Mouse (Mus musculus) gastrocnemius, adult 2 months (tissue): Measurements from ENCODE around the gene Mtf1. TPM values are rescaled to one million over a fixed set of nuclear protein-coding genes. Genes with fewer than 3 reads are reported as not detected.
A peak's percentile ranks its signal among the peaks of the same experiment; 100 is the strongest.

ENCODE experiments used
- DNase-seq: peaks from one replicate; pipeline ENCODE4 v3.0.0; 2022
- H3K27ac ChIP-seq: fragments of 200-600 bp; 2 replicates; pipeline ENCODE4 v1.8.1; 2022; ENCODE audit warnings: mild to moderate bottlenecking
- H3K4me3 ChIP-seq: fragments of 200-600 bp; 2 replicates; pipeline ENCODE4 v1.8.1; 2022; ENCODE audit warnings: mild to moderate bottlenecking, moderate library complexity
- CTCF ChIP-seq: fragments of 200-600 bp; IDR thresholded peaks from 2 replicates; pipeline ENCODE4 v1.8.1; 2022; ENCODE audit warnings: antibody characterized with exemption, mild to moderate bottlenecking, moderate library complexity
- intact Hi-C: fragments of 180-260 bp; cut with DNase I; formaldehyde crosslinking; loops from one replicate; pipeline ENCODE4 v1.15.1; 2025
- total RNA-seq, 2 experiments: library from RNA; stranded (reverse); gene quantifications; 2 replicates each; pipeline ENCODE4 v1.2.3; 2021

Mtf1 gene
- total RNA-seq, 2 experiments from 2014 or later, result 11.9 to 15.7 TPM

DNA sequence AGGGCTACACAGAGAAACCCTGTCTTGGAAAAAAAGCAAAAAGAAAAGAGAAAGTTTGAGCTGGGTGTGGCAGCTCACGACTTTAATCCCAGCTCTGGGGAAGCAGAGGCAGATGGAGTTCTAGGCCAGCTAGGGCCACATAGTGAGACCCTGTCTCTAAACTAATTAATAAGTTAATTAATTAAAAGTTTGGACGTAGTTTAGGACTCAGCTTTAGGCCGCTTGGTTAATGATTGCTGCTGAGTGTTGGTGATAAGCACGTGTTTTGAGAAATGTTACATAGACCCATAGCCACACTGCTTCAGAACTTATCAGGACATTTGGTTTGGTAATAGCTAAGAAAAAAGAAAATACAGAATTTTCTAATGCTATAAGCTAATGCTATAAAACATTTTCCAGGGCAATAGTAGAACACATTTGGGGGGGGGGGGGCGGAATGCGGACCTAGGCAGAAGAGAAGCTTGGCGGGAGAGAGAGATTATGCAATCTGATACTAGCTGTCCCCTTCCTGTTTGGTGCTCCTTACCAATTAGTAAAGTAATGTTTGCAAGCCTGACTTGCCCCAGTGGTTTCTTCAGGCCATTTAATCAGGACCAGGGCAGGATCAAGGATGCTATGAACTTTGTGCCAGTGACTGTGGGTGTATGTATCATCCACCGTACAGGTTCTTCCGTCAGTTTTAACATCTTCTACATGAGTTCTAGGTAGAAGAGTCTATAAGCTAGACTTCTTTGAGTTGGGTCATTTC lies 7.4 kb downstream of the Mtf1 start:
- intact Hi-C loops, result no loop called here
- H3K27ac ChIP-seq, result peak overlapping the region; percentile 28; the same call in 1 of the 2 replicates
- no peak for TF ChIP-seq CTCF

DNA sequence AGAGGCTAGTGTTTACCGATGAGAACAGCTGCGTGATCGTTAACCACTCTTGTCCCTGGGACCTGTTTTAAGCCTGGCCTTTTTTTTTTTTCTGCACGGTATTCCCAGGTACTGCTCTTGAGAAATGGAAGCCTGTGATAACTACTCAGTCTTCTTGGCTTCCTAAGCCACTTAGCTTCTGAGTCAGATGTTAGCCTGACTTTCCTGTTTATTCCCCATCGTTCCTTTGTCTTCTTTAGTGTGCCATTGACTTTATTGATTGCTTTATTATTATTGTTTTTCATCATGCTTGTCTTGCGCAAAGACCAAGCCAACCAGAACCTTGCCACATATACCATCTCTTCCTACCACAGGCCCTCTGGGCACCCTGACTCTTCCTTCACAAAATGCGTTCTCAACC lies 8.2 kb downstream of the Mtf1 start:
- TF ChIP-seq CTCF, result no peak
- no peak overlapping the region for H3K27ac ChIP-seq
- no peak overlapping the region for H3K4me3 ChIP-seq
- no peak for DNase-seq
- intact Hi-C loops, result no loop called here

More for the DNA sequence above, 7.4 kb downstream of the Mtf1 start:
- no peak overlapping the region for H3K4me3 ChIP-seq
- DNase-seq, result no peak

DNA sequence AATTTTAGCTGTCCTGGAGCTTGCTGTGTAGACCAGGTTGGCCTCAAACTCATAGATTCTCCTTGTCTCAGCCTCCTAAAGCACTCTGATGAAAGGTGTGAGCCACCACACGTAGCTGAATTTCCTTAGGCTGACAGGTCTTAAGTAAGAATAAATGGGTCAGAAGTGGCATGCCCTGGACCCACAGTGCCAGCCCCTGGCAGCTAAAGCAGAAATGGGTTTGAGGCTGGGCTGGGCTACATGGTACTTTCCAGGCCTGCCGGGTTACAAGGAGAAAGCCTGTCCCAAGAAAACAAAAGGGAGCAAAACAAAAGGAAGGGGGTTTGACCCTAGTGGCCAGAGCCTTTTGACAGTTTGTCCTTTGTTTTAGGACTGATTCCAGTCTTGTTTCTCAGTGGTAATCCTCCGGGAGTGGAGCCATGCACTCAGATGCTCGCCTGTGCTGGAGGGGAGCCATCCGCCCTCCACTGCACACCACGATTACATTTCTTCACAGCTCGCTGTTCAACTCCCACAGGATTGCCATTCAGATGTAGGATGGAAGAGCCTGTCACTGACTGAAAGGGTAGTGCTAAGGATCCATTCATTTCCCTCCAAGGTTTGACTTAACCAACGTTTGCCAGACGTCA lies 9.6 kb downstream of the Mtf1 start:
- Histone ChIP-seq H3K4me3 (no peak overlapping the region), H3K27ac (no peak overlapping the region)
- DNase-seq, result no peak
- intact Hi-C loops, result no loop called here
- no peak for TF ChIP-seq CTCF

DNA sequence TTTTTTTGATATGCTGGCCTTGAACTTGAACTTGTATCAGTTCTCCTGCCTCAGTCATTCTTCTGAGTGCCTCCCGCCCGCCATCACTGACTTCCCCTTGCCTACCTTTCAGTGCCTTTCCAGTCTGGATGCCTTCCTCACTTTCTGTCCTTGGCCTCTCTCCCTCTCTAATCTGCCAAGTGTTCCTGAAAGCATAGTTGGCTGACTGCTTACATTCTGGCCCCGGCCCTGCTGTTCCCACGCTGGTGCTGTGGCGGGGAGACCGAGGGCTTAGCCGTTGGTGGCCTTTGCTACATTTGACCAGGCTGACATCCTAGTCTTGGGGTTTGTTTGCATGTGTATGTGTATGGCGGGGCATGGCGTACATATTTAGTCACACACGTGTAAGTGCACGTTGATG lies 14.0 kb downstream of the Mtf1 start:
- no peak overlapping the region for H3K4me3 ChIP-seq
- intact Hi-C loops, result no loop called here
- DNase-seq, result peak; percentile 34
- no peak for TF ChIP-seq CTCF
- H3K27ac ChIP-seq, result no peak overlapping the region

DNA sequence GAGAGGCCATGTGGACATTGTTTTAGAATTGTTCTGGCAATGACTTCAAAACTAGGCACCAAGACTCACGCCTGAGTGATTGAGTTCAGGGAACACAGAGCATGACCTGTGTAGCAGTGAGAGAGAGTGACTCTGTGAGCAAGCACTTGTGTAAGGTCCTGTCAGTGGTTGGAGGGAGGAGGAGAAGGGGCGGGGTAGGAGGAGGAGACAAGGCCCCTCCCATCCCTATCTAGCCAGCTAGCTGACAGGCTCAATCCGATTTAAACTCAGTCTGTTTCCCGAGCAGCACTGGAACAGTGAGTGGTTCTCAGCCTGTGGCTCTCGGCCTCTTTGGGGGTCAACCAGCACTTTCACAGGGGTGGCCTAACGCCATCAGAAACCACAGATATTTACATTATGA lies 15.9 kb downstream of the Mtf1 start:
- intact Hi-C loops, result no loop called here
- H3K27ac ChIP-seq, result no peak overlapping the region
- DNase-seq, result no peak
- no peak for TF ChIP-seq CTCF
- H3K4me3 ChIP-seq, result no peak overlapping the region

DNA sequence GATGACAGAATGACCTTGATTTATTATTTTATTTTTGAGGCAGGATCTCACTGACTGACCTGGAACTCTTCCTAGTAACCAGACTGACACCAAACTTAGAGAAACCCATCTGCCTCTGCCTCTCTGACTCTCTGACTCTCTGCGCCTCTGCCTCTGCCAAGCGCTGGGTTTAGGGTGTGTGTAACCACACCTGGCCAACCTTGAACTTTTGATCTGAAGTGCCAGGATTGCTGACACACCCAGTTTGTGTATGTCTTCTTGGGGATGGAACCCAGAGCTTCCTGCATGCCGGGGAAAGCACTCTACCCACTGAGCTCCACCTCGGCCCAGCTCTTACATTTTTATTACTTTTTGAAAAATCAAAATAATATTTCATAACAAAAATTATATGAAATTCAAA lies 16.9 kb downstream of the Mtf1 start:
- H3K4me3 ChIP-seq, result no peak overlapping the region
- intact Hi-C loops, result no loop called here
- no peak for DNase-seq
- H3K27ac ChIP-seq, result no peak overlapping the region
- TF ChIP-seq CTCF, result no peak

DNA sequence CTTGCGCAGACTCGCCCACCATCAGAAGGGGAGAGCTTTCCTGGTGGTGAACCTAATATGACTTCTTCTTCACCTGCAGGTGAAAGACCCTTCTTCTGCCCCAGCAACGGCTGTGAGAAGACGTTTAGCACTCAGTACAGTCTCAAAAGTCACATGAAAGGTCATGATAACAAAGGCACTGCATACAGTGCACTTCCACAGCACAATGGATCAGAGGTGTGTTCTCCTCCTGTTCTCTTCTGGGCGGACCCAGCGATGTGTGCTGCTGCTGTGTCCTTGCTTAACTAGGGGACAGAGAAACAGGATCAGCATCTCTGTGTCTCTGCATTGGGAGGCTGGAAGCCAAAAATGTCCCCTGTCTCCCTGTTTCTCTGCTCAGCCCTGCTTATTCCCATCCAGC lies 23.1 kb downstream of the Mtf1 start:
- no peak overlapping the region for H3K4me3 ChIP-seq
- no peak overlapping the region for H3K27ac ChIP-seq
- no peak for DNase-seq
- intact Hi-C loops, result no loop called here
- TF ChIP-seq CTCF, result no peak

DNA sequence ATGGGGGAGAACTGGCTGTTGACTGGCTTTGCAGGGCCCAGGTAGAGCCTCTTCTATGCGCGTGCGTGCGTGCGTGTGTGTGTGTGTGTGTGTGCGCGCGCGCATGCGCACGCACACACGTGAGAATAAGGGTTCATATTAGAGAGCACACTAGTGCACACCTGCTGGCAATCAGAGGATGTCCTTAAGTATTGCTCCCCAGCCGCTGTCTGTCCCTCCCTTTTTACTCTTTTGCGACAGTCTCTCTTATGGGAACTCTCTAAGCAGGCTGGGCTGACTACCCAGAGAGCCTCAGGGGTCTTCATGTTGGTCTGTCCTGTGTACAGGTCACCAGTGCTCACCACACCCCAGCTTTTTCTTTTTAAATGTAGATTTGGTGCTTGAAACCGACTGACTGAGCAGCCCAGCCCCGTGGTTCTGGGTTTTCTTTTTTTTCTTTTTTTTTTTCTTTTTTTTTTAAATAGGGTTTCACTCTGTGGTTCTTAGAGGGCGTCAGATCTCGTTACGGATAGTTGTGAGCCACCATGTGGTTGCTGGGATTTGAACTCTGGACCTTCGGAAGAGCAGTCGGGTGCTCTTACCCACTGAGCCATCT lies 23.6 kb downstream of the Mtf1 start:
- H3K4me3 ChIP-seq, result no peak overlapping the region
- intact Hi-C loops, result no loop called here
- TF ChIP-seq CTCF, result no peak
- H3K27ac ChIP-seq, result no peak overlapping the region
- DNase-seq, result no peak

DNA sequence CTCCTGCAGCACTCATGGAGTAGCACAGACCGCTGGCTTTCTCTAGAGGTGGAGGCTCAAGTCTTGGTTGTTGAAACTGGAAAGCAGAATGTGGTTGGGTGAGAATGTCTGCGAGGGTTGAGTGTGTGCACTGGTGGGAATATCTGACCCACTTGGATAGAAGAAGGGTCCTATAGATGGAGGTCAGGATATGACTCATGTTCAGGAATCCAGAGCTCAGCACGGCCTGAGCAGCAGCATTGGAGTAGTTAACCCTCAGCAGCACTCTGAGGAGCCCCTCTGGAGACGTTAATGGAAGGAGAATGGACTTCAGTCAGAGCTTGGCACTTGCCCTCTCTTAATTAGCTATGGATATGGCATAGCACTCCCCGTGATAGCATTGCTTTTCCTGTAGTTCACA lies 27.8 kb downstream of the Mtf1 start:
- intact Hi-C loops, result no loop called here
- no peak overlapping the region for H3K27ac ChIP-seq
- no peak overlapping the region for H3K4me3 ChIP-seq
- DNase-seq, result no peak
- no peak for TF ChIP-seq CTCF

DNA sequence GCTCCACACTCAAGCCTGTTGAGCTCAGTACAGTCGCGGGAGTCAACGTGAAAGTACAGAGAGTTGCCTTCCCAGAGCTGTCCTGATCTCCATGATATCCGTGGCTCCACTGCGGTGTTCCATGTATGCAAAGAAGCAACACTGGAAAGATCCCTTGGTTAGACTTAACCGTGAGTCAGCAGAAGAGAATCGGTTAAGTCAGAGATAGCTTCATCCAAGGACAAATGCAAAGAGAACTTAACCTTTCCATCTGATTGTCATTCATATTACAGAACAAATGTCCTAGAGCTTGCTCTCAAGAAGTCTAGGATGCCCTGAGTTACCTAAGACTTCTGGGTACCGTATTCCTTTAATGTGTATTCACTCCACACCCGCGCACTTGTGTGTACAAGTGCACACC lies 30.9 kb downstream of the Mtf1 start:
- Histone ChIP-seq H3K4me3 (no peak overlapping the region), H3K27ac (no peak overlapping the region)
- intact Hi-C loops, result no loop called here
- no peak for TF ChIP-seq CTCF
- no peak for DNase-seq

DNA sequence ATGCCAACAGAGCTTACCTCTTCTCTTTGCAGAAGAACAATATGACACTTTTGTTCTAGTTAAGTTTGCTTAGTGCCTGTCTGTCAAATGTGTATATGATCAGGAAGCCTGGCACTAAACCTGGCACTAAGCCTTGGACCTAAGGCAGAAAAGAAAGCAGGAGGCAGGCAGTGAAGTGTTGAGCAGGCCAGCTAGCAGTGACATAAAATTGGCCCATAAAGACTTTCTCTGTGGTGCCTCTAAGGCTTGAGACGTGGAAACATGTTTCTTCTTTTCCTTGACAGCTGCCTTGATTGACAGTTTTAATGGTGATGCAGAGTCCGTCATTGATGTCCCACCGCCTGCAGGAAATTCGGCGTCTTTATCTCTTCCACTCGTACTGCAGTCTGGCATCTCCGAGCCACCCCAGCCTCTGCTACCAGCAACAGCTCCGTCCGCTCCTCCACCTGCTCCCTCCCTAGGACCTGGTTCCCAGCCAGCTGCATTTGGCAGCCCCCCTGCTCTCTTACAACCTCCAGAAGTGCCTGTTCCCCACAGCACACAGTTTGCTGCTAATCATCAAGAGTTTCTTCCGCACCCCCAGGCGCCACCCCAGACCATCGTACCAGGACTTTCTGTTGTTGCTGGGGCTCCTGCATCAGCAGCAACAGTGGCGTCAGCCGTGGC lies 36.3 kb downstream of the Mtf1 start:
- Histone ChIP-seq H3K4me3 (no peak overlapping the region), H3K27ac (no peak overlapping the region)
- intact Hi-C loops, result no loop called here
- DNase-seq, result no peak
- no peak for TF ChIP-seq CTCF

DNA sequence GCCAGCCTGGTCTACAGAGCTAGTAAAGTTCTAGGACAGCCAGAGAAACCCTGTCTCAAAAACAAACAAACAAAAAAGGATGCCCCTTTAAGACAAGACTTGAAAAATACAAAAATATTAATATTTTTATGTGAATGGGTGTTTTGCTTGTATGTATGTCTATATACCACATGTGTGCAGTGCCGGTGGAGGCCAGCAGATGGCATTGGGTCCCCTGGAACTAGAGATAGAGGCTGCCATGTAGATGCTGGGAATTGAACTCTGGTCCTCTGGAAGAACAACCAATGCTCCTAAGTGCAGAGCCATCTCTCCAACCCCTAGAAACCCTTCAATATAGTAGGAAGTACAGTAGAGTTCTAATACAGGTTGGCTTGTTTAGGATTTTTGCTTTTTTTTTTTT lies 39.1 kb downstream of the Mtf1 start:
- no peak overlapping the region for H3K4me3 ChIP-seq
- DNase-seq, result no peak
- H3K27ac ChIP-seq, result no peak overlapping the region
- intact Hi-C loops, result no loop called here
- TF ChIP-seq CTCF, result peak; percentile 20; the same call in 1 of the 2 replicates

DNA sequence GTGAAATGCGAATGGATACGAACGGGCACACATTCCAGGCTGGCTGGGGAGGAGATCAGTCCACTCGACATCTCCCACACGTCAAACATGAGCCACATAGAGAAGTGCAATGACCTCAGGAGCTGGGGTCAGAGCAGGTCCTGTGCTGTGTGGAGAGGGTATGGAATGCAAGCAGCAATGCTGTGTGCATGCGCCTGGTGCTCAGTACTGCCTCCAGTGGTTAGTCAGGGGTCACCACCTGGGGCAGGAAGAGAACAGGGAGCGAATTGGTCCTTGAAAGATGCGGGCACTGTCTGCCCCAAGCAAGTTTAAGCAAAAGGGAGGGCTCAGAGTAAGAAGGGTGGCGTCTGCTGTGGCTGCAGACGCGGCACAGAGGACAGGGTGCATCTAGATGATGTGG lies 41.6 kb downstream of the Mtf1 start:
- intact Hi-C loops, result no loop called here
- Histone ChIP-seq H3K27ac (no peak overlapping the region), H3K4me3 (no peak overlapping the region)
- peak; percentile 71 for TF ChIP-seq CTCF
- DNase-seq, result no peak
